Mouse (Mus musculus) testis, adult 2 months (tissue): ENCODE data around the gene Rps25.

Source experiments
- CTCF ChIP-seq: fragments of 200-500 bp; IDR thresholded peaks from 2 replicates; pipeline ENCODE4 v1.5.1; 2012; ENCODE audit warnings: low read depth, mild to moderate bottlenecking, inconsistent platforms, low read length, moderate library complexity; ENCODE audit not compliant: control insufficient read depth, insufficient read depth, insufficient replicate concordance
- POLR2A ChIP-seq: fragments of 200-500 bp; IDR thresholded peaks from 2 replicates; pipeline ENCODE4 v1.6.1; 2012; ENCODE audit warnings: low read depth, mild to moderate bottlenecking, inconsistent platforms, low read length, moderate library complexity; ENCODE audit not compliant: control insufficient read depth

GRCm38 (mm10) chr9:44398551-44398950 is 8.4 kb upstream of the Rps25 start:
- TF ChIP-seq CTCF (no peak), POLR2A (no peak)
